Mouse (Mus musculus) lung, embryonic 16.5 days (tissue): Measurements from ENCODE around the gene Cenpx. TPM values are rescaled to one million over a fixed set of nuclear protein-coding genes. Genes with fewer than 3 reads are reported as not detected.

Source experiments
- ATAC-seq: fragments of 200-750 bp; cut with Nextera tagmentation; 2 replicates; pipeline ENCODE4 v1.8.0; 2017; ENCODE audit warnings: low read depth, mild to moderate bottlenecking, moderate library complexity
- H3K27ac ChIP-seq: fragments of 300-500 bp; sonication (generic); 2 replicates; pipeline ENCODE4 v1.5.1; 2014; ENCODE audit warnings: mild to moderate bottlenecking, control low read depth, low read length
- H3K27me3 ChIP-seq: fragments of 300-500 bp; sonication (generic); 2 replicates; pipeline ENCODE4 v1.6.1; 2014; ENCODE audit warnings: low read depth, low read length, mixed read lengths; ENCODE audit not compliant: control insufficient read depth, insufficient read depth
- H3K36me3 ChIP-seq: fragments of 300-500 bp; sonication (generic); 2 replicates; pipeline ENCODE4 v1.6.1; 2014; ENCODE audit warnings: low read length; ENCODE audit not compliant: control insufficient read depth, insufficient read depth
- H3K4me1 ChIP-seq: fragments of 300-500 bp; sonication (generic); replicated peaks from 2 replicates; pipeline ENCODE4 v1.6.1; 2014; ENCODE audit warnings: low read length, mixed read lengths; ENCODE audit not compliant: control insufficient read depth, insufficient read depth
- H3K4me2 ChIP-seq: fragments of 300-500 bp; sonication (generic); 2 replicates; pipeline ENCODE4 v1.6.1; 2014; ENCODE audit warnings: low read depth, low read length, control low read depth
- H3K4me3 ChIP-seq: fragments of 300-500 bp; sonication (generic); 2 replicates; pipeline ENCODE4 v1.5.1; 2014; ENCODE audit warnings: mild to moderate bottlenecking, low read length, control low read depth
- H3K9ac ChIP-seq: fragments of 300-500 bp; sonication (generic); 2 replicates; pipeline ENCODE4 v1.6.1; 2014; ENCODE audit warnings: low read length, control low read depth
- H3K9me3 ChIP-seq: fragments of 300-500 bp; sonication (generic); 2 replicates; pipeline ENCODE4 v1.6.1; 2016; ENCODE audit warnings: low read length; ENCODE audit not compliant: control insufficient read depth
- WGBS: fragments of 180-500 bp; shearing (Covaris S2); extraction: QIAGEN DNeasy Blood & Tissue Kit; methylation state at CpG from one replicate; pipeline ENCODE4 v1.1.7; 2014; 5-methylcytosine and 5-hydroxymethylcytosine counted together
- polyA plus RNA-seq: library from polyadenylated mRNA; unstranded; fragments of >200 nt; fragmentation: Nextera tagmentation; extraction: Ambion mirVana; gene quantifications from 2 replicates; pipeline ENCODE4 v1.2.1, GENCODE M21; 2015

Cenpx gene
- polyA plus RNA-seq, 1 experiment from 2014 or later: 170 TPM

GRCm38 (mm10) chr11:120719242-120719641, 5.7 kb upstream of the Cenpx start:
- WGBS: 92% methylated on average over 9 of the region's 9 CpGs
- no peak for ATAC-seq
- H3K4me3 ChIP-seq: no peak overlapping the region
- no peak overlapping the region for H3K9ac ChIP-seq
- H3K36me3 ChIP-seq: peaks cover 17% of the 10 kb centered on the region
- H3K27ac ChIP-seq: no peak overlapping the region
- H3K4me2 ChIP-seq: no peak overlapping the region
- H3K4me1 ChIP-seq: peaks cover 25% of the 10 kb centered on the region
- H3K27me3 ChIP-seq: peaks cover 4% of the 10 kb centered on the region
- no peaks in the 10 kb centered on the region for H3K9me3 ChIP-seq

- H3K4me1 ChIP-seq: peaks cover 16% of the 10 kb centered on the region
- H3K4me3 ChIP-seq: no peak overlapping the region
- H3K9me3 ChIP-seq: no peaks in the 10 kb centered on the region
- H3K27me3 ChIP-seq: no peaks in the 10 kb centered on the region
- H3K9ac ChIP-seq: no peak overlapping the region
- H3K4me2 ChIP-seq: no peak overlapping the region
- ATAC-seq: no peak
- peaks cover 17% of the 10 kb centered on the region for H3K36me3 ChIP-seq
- 90% methylated on average over 9 of the region's 9 CpGs for WGBS
- no peak overlapping the region for H3K27ac ChIP-seq
Observed at GRCm38 (mm10) chr11:120715131-120715530, 1.6 kb upstream of the Cenpx start.

GRCm38 (mm10) chr11:120714546-120714945, 1.0 kb upstream of the Cenpx start:
- Histone ChIP-seq H3K9ac (peak overlapping the region; percentile 79), H3K4me3 (peak overlapping the region; percentile 64), H3K9me3 (no peaks in the 10 kb centered on the region), H3K4me1 (peaks cover 16% of the 10 kb centered on the region), H3K4me2 (peak overlapping the region; percentile 96), H3K27ac (no peak overlapping the region), H3K27me3 (no peaks in the 10 kb centered on the region), H3K36me3 (peaks cover 17% of the 10 kb centered on the region)
- 30% methylated on average over 10 of the region's 10 CpGs for WGBS
- ATAC-seq: no peak

DNA sequence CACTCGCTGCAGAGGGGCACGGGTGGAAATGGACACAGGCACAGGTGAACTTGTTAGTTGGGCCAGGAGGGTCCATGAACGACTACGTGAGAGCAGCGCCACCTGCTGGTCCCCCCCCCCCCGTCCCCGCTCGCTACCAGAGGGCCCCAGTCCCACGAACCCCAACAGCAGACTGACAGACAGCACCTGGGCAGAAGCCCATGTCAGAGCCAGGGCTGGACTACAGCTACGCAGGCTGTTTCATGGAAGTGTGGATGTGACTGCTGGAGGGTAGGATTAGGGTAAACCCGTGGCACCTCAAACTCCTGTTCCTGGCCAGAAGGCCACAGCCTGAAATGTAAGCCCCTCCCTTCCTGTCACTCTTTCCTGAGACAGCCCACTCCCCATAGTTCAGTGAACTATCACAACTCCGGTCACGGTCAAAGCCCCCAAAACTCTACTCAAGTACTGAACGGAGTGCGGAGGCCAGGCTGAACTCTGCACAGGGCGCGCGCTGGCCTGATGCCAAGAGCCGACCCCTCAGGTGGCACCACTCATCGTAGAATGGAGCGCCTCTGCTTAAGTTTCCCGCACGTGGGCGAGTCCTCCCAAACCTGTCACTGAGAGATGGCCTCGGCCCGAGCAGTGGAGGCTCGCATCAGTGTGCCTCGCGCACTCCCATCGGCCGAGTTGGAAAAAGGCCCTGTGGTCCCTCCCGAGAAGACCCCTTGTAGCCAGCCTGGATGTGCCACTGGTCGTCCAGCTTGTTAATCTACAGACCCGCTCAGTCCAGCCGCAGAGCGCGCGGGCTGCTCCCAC, 568 bp downstream of the Cenpx start:
- ATAC-seq: peak; percentile 26
- H3K4me2 ChIP-seq: peak overlapping the region; percentile 97
- H3K9ac ChIP-seq: peak overlapping the region; percentile 66
- H3K4me3 ChIP-seq: peak overlapping the region; percentile 64
- WGBS: under 1% methylated on average over 38 of the region's 38 CpGs
- peak overlapping the region; percentile 30 for H3K27ac ChIP-seq
- H3K36me3 ChIP-seq: peaks cover 11% of the 10 kb centered on the region
- no peaks in the 10 kb centered on the region for H3K27me3 ChIP-seq
- no peaks in the 10 kb centered on the region for H3K9me3 ChIP-seq
- peaks cover 16% of the 10 kb centered on the region for H3K4me1 ChIP-seq

DNA sequence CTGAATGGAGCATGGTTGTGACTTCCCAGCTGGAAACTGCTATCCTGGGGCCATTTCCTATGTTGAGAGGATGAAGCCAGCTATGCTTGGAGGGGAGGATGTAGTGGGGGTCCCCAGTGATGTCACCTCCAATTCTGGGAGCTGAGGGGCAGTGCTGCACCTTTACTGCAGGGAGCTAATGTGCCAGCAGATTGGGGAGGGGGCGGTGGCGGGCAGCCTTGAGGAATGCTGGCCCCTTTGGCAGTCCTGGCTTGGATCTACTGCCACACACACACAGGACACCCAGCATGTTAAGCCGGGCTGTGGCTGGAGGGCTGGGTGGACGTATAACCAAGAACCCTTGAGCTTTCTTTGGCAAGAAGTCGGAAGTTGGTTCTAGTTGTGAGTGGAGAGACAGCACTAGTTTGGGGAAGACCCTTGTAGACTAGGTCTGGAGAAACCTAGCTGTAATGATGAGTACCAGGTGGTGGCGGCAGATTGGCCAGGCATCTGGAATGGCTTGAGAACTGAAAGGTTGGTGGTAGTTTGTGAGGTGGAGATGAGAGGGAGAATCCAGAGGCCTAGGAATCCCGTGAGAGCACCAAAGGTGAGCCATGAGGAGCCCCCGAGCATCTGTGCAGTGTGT, 1.4 kb downstream of the Cenpx start:
- peaks cover 5% of the 10 kb centered on the region for H3K36me3 ChIP-seq
- ATAC-seq: no peak
- no peak overlapping the region for H3K27ac ChIP-seq
- H3K27me3 ChIP-seq: no peaks in the 10 kb centered on the region
- H3K4me1 ChIP-seq: peaks cover 22% of the 10 kb centered on the region
- H3K4me3 ChIP-seq: peak overlapping the region; percentile 64; the same call in 1 of the 2 replicates
- 56% methylated on average over 8 of the region's 8 CpGs for WGBS
- H3K4me2 ChIP-seq: peak overlapping the region; percentile 97
- peak overlapping the region; percentile 66; the same call in 1 of the 2 replicates for H3K9ac ChIP-seq
- no peaks in the 10 kb centered on the region for H3K9me3 ChIP-seq

- Histone ChIP-seq H3K36me3 (no peaks in the 10 kb centered on the region; the same call in none of the 2 replicates), H3K9me3 (no peaks in the 10 kb centered on the region), H3K27me3 (no peaks in the 10 kb centered on the region), H3K4me1 (peaks cover 31% of the 10 kb centered on the region), H3K9ac (no peak overlapping the region), H3K4me2 (no peak overlapping the region), H3K4me3 (no peak overlapping the region), H3K27ac (no peak overlapping the region)
- ATAC-seq: no peak
- 72% methylated on average over 5 of the region's 5 CpGs for WGBS
Observed at GRCm38 (mm10) chr11:120710672-120711071, 2.9 kb downstream of the Cenpx start.

- no peak overlapping the region for H3K9ac ChIP-seq
- H3K36me3 ChIP-seq: no peaks in the 10 kb centered on the region; the same call in 1 of the 2 replicates
- H3K4me1 ChIP-seq: peaks cover 32% of the 10 kb centered on the region
- no peak overlapping the region for H3K4me2 ChIP-seq
- 38% methylated on average over 2 of the region's 2 CpGs for WGBS
- peak overlapping the region; percentile 13; the same call in 1 of the 2 replicates for H3K27ac ChIP-seq
- no peaks in the 10 kb centered on the region for H3K9me3 ChIP-seq
- H3K27me3 ChIP-seq: no peaks in the 10 kb centered on the region
- no peak for ATAC-seq
- no peak overlapping the region for H3K4me3 ChIP-seq
Observed at GRCm38 (mm10) chr11:120709551-120709950, 4.0 kb downstream of the Cenpx start.

- Histone ChIP-seq H3K27ac (no peak overlapping the region), H3K9ac (no peak overlapping the region), H3K27me3 (no peaks in the 10 kb centered on the region), H3K4me2 (no peak overlapping the region), H3K36me3 (no peaks in the 10 kb centered on the region; the same call in 1 of the 2 replicates), H3K4me3 (no peak overlapping the region), H3K4me1 (peaks cover 39% of the 10 kb centered on the region), H3K9me3 (no peaks in the 10 kb centered on the region)
- 38% methylated on average over 5 of the region's 5 CpGs for WGBS
- no peak for ATAC-seq
Observed at GRCm38 (mm10) chr11:120707969-120708368, 5.6 kb downstream of the Cenpx start.

DNA sequence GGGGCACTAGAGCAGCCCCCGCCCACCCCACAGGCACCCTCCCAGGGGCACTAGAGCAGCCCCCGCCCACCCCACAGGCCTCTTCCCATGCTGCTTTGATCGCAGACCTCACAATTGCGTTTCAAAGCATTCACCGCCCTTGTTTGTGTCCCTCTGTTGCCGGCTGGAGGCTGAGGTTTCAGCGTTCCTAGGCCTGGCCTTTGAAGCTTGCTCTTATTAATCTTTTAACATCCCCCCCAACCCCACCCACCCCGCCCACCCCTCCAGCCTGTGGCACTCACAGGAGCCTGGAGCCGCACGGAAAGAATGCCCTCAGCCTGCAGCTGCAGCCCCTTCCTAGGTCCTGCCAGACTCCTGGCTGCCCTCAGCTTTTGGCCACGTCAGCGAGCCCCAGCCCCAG, 6.3 kb downstream of the Cenpx start:
- Histone ChIP-seq H3K4me3 (no peak overlapping the region), H3K27ac (no peak overlapping the region), H3K9ac (no peak overlapping the region), H3K4me2 (no peak overlapping the region), H3K9me3 (no peaks in the 10 kb centered on the region), H3K36me3 (peaks cover 2% of the 10 kb centered on the region; the same call in 1 of the 2 replicates), H3K27me3 (no peaks in the 10 kb centered on the region), H3K4me1 (peaks cover 32% of the 10 kb centered on the region)
- ATAC-seq: no peak
- WGBS: 18% methylated on average over 11 of the region's 12 CpGs
